Mouse (Mus musculus): ENCODE measurements at regions not wholly inside any gene's neighbourhood (a gene's known extent, or its start where the extent isn't known, plus 50 kb on each side); places are given as distances from the start of the nearest gene placed in this dataset.

- Histone ChIP-seq H3K27me3 (ENCODE audit: control insufficient read depth) (no peaks in the 10 kb centered on the region), H3K9me3 (ENCODE audit: control insufficient read depth, low read length) (peaks cover 28% of the 10 kb centered on the region), H3K4me1 (ENCODE audit: control insufficient read depth) (no peaks in the 10 kb centered on the region), H3K4me3 (replicated peaks) (no peak overlapping the region), H3K36me3 (ENCODE audit: control insufficient read depth) (no peaks in the 10 kb centered on the region)
- TF ChIP-seq GATA1 (IDR thresholded peaks at IDR 0.05; ENCODE audit: low read length) (no peak), TAL1 (IDR thresholded peaks at IDR 0.05; ENCODE audit: low read length) (no peak)
These were observed 283.2 kb upstream of the Tbx3 start for GRCm38 (mm10) chr5:119387261-119387660.

- no peaks in the 10 kb centered on the region for H3K36me3 ChIP-seq (ENCODE audit: control insufficient read depth)
- no peaks in the 10 kb centered on the region for H3K4me1 ChIP-seq (ENCODE audit: control insufficient read depth)
- H3K4me3 ChIP-seq (replicated peaks): no peak overlapping the region
- H3K9me3 ChIP-seq (ENCODE audit: control insufficient read depth, low read length): peaks cover 16% of the 10 kb centered on the region
- TF ChIP-seq TAL1 (IDR thresholded peaks at IDR 0.05; ENCODE audit: low read length) (no peak), GATA1 (IDR thresholded peaks at IDR 0.05; ENCODE audit: low read length) (no peak)
- no peaks in the 10 kb centered on the region for H3K27me3 ChIP-seq (ENCODE audit: control insufficient read depth)
These were observed 281.6 kb upstream of the Tbx3 start for GRCm38 (mm10) chr5:119388841-119389240.

GRCm38 (mm10) chr5:119389384-119389783, 281.1 kb upstream of the Tbx3 start:
- no peak overlapping the region for H3K4me3 ChIP-seq (replicated peaks)
- H3K9me3 ChIP-seq (ENCODE audit: control insufficient read depth, low read length): peaks cover 11% of the 10 kb centered on the region
- no peak for TF ChIP-seq TAL1 (IDR thresholded peaks at IDR 0.05; ENCODE audit: low read length)
- no peak for TF ChIP-seq GATA1 (IDR thresholded peaks at IDR 0.05; ENCODE audit: low read length)
- no peaks in the 10 kb centered on the region for H3K27me3 ChIP-seq (ENCODE audit: control insufficient read depth)
- H3K36me3 ChIP-seq (ENCODE audit: control insufficient read depth): no peaks in the 10 kb centered on the region
- no peaks in the 10 kb centered on the region for H3K4me1 ChIP-seq (ENCODE audit: control insufficient read depth)

- H3K27me3 ChIP-seq (ENCODE audit: control insufficient read depth): no peaks in the 10 kb centered on the region
- H3K9me3 ChIP-seq (ENCODE audit: control insufficient read depth, low read length): peaks cover 9% of the 10 kb centered on the region
- TF ChIP-seq TAL1 (IDR thresholded peaks at IDR 0.05; ENCODE audit: low read length): no peak
- no peak for TF ChIP-seq GATA1 (IDR thresholded peaks at IDR 0.05; ENCODE audit: low read length)
- H3K36me3 ChIP-seq (ENCODE audit: control insufficient read depth): no peaks in the 10 kb centered on the region
- no peaks in the 10 kb centered on the region for H3K4me1 ChIP-seq (ENCODE audit: control insufficient read depth)
- no peak overlapping the region for H3K4me3 ChIP-seq (replicated peaks)
These were observed 280.6 kb upstream of the Tbx3 start for GRCm38 (mm10) chr5:119389857-119390256.

- H3K9me3 ChIP-seq (ENCODE audit: control insufficient read depth, low read length): no peaks in the 10 kb centered on the region
- H3K27me3 ChIP-seq (ENCODE audit: control insufficient read depth): no peaks in the 10 kb centered on the region
These were observed 272.0 kb upstream of the Tbx3 start for GRCm38 (mm10) chr5:119398475-119398874.

GRCm38 (mm10) chr5:119400223-119400935, 270.1 kb upstream of the Tbx3 start:
- no peaks in the 10 kb centered on the region for H3K4me1 ChIP-seq (ENCODE audit: control insufficient read depth)
- no peaks in the 10 kb centered on the region for H3K36me3 ChIP-seq (ENCODE audit: control insufficient read depth)
- no peak overlapping the region for H3K4me3 ChIP-seq (replicated peaks)
- no peaks in the 10 kb centered on the region for H3K27me3 ChIP-seq (ENCODE audit: control insufficient read depth)
- H3K9me3 ChIP-seq (ENCODE audit: control insufficient read depth, low read length): no peaks in the 10 kb centered on the region
- TF ChIP-seq GATA1 (IDR thresholded peaks at IDR 0.05; ENCODE audit: low read length) (no peak), TAL1 (IDR thresholded peaks at IDR 0.05; ENCODE audit: low read length) (no peak)

More at GRCm38 (mm10) chr5:119398475-119398874, 272.0 kb upstream of the Tbx3 start:
- no peaks in the 10 kb centered on the region for H3K4me1 ChIP-seq (ENCODE audit: control insufficient read depth)
- no peaks in the 10 kb centered on the region for H3K36me3 ChIP-seq (ENCODE audit: control insufficient read depth)
- H3K4me3 ChIP-seq (replicated peaks): no peak overlapping the region
- TF ChIP-seq TAL1 (IDR thresholded peaks at IDR 0.05; ENCODE audit: low read length): no peak
- TF ChIP-seq GATA1 (IDR thresholded peaks at IDR 0.05; ENCODE audit: low read length): no peak

GRCm38 (mm10) chr5:119401915-119402314, 268.6 kb upstream of the Tbx3 start:
- Histone ChIP-seq H3K27me3 (ENCODE audit: control insufficient read depth) (no peaks in the 10 kb centered on the region), H3K9me3 (ENCODE audit: control insufficient read depth, low read length) (no peaks in the 10 kb centered on the region), H3K4me3 (replicated peaks) (no peak overlapping the region), H3K4me1 (ENCODE audit: control insufficient read depth) (no peaks in the 10 kb centered on the region), H3K36me3 (ENCODE audit: control insufficient read depth) (no peaks in the 10 kb centered on the region)
- TF ChIP-seq TAL1 (IDR thresholded peaks at IDR 0.05; ENCODE audit: low read length): no peak
- TF ChIP-seq GATA1 (IDR thresholded peaks at IDR 0.05; ENCODE audit: low read length): no peak

- TF ChIP-seq GATA1 (IDR thresholded peaks at IDR 0.05; ENCODE audit: low read length) (no peak), TAL1 (IDR thresholded peaks at IDR 0.05; ENCODE audit: low read length) (no peak)
- Histone ChIP-seq H3K9me3 (ENCODE audit: control insufficient read depth, low read length) (no peaks in the 10 kb centered on the region), H3K4me3 (replicated peaks) (no peak overlapping the region), H3K4me1 (ENCODE audit: control insufficient read depth) (no peaks in the 10 kb centered on the region), H3K36me3 (ENCODE audit: control insufficient read depth) (no peaks in the 10 kb centered on the region), H3K27me3 (ENCODE audit: control insufficient read depth) (no peaks in the 10 kb centered on the region)
These were observed 267.8 kb upstream of the Tbx3 start for GRCm38 (mm10) chr5:119402651-119403050.

- Histone ChIP-seq H3K4me1 (ENCODE audit: control insufficient read depth) (no peaks in the 10 kb centered on the region), H3K9me3 (ENCODE audit: control insufficient read depth, low read length) (peaks cover 24% of the 10 kb centered on the region), H3K36me3 (ENCODE audit: control insufficient read depth) (no peaks in the 10 kb centered on the region), H3K4me3 (replicated peaks) (no peak overlapping the region), H3K27me3 (ENCODE audit: control insufficient read depth) (no peaks in the 10 kb centered on the region)
- TF ChIP-seq TAL1 (IDR thresholded peaks at IDR 0.05; ENCODE audit: low read length) (no peak), GATA1 (IDR thresholded peaks at IDR 0.05; ENCODE audit: low read length) (no peak)
These were observed 259.5 kb upstream of the Tbx3 start for GRCm38 (mm10) chr5:119410966-119411365.

- Histone ChIP-seq H3K36me3 (ENCODE audit: control insufficient read depth) (no peaks in the 10 kb centered on the region), H3K9me3 (ENCODE audit: control insufficient read depth, low read length) (peaks cover 18% of the 10 kb centered on the region), H3K27me3 (ENCODE audit: control insufficient read depth) (no peaks in the 10 kb centered on the region), H3K4me1 (ENCODE audit: control insufficient read depth) (no peaks in the 10 kb centered on the region), H3K4me3 (replicated peaks) (no peak overlapping the region)
- no peak for TF ChIP-seq GATA1 (IDR thresholded peaks at IDR 0.05; ENCODE audit: low read length)
- no peak for TF ChIP-seq TAL1 (IDR thresholded peaks at IDR 0.05; ENCODE audit: low read length)
These were observed 254.6 kb upstream of the Tbx3 start for GRCm38 (mm10) chr5:119415835-119416234.
